Mouse (Mus musculus) CH12.LX (cell line): Measurements from ENCODE around the gene Vti1a. TPM values are rescaled to one million over a fixed set of nuclear protein-coding genes. Genes with fewer than 3 reads are reported as not detected.

ENCODE experiments used
- DNase-seq: peaks from one replicate; pipeline ENCODE4 v3.0.0-alpha.2; 2013; ENCODE audit errors: extremely low read depth
- H3K27ac ChIP-seq: 2 replicates; pipeline ENCODE4 v1.5.1; 2012; ENCODE audit warnings: low read depth, mild to moderate bottlenecking, control low read depth, moderate library complexity; ENCODE audit not compliant: insufficient read depth
- H3K27me3 ChIP-seq: replicated peaks from 2 replicates; pipeline ENCODE3; 2012; ENCODE audit warnings: inconsistent platforms
- H3K36me3 ChIP-seq, 2 experiments: replicated peaks in 1 of 2; 2 replicates each; pipeline versions ENCODE3 to v1.6.1; 2012; ENCODE audit warnings: inconsistent platforms in 1 of 2, low read length in 1 of 2, mild to moderate bottlenecking in 1 of 2, mixed read lengths in 1 of 2, moderate library complexity in 1 of 2; ENCODE audit not compliant: control insufficient read depth in 1 of 2, insufficient read depth in 1 of 2
- H3K4me1 ChIP-seq, 2 experiments: 2 replicates each; pipeline ENCODE4 v1.6.1; 2012; ENCODE audit warnings: inconsistent platforms in 1 of 2, moderate library complexity in 1 of 2; ENCODE audit not compliant: insufficient read depth in 2 of 2, control insufficient read depth in 1 of 2
- H3K4me2 ChIP-seq: 2 replicates; pipeline ENCODE4 v1.6.1; 2012; ENCODE audit warnings: low read depth, mild to moderate bottlenecking, control low read depth; ENCODE audit not compliant: poor library complexity, insufficient read depth, severe bottlenecking
- H3K4me3 ChIP-seq, 3 experiments: fragments of 150-350 bp in 1 of 3; sonication (generic) in 1 of 3; replicated peaks in 1 of 3; 2 replicates each; pipeline versions ENCODE3 to v1.5.1; 2011 to 2012; ENCODE audit warnings: low read depth in 2 of 3, low read length in 2 of 3, mild to moderate bottlenecking in 2 of 3, moderate library complexity in 2 of 3, control low read depth in 1 of 3, improper control_type of control experiment in 1 of 3, inconsistent platforms in 1 of 3, mixed read lengths in 1 of 3; ENCODE audit not compliant: poor library complexity in 1 of 3
- H3K79me2 ChIP-seq: replicated peaks from 2 replicates; pipeline ENCODE4 v1.6.1; 2012; ENCODE audit warnings: mild to moderate bottlenecking, moderate library complexity; ENCODE audit not compliant: control insufficient read depth, poor library complexity, insufficient read depth, severe bottlenecking; ENCODE audit errors: extremely low read depth
- H3K9ac ChIP-seq: 2 replicates; pipeline ENCODE4 v1.6.1; 2012; ENCODE audit warnings: low read depth, mild to moderate bottlenecking, control low read depth, moderate library complexity; ENCODE audit not compliant: insufficient read depth
- H3K9me3 ChIP-seq: replicated peaks from 2 replicates; pipeline ENCODE3; 2012; ENCODE audit warnings: low read length, inconsistent platforms, mixed read lengths
- BHLHE40 ChIP-seq: IDR thresholded peaks from 2 replicates; pipeline ENCODE4 v1.6.1; 2011; ENCODE audit warnings: mild to moderate bottlenecking, low read depth, low read length, improper control_type of control experiment
- CHD1 ChIP-seq: IDR thresholded peaks from 2 replicates; pipeline ENCODE4 v1.6.1; 2012; ENCODE audit warnings: low read depth, low read length, improper control_type of control experiment, inconsistent platforms
- CTCF ChIP-seq, 2 experiments: IDR thresholded peaks in 1 of 2; conservative IDR thresholded peaks in 1 of 2; 2 replicates each; pipeline ENCODE4 v1.5.1; 2011 to 2012; ENCODE audit warnings: low read depth in 2 of 2, low read length in 2 of 2, improper control_type of control experiment in 1 of 2, inconsistent platforms in 1 of 2, mild to moderate bottlenecking in 1 of 2, moderate library complexity in 1 of 2
- HCFC1 ChIP-seq: IDR thresholded peaks from 2 replicates; pipeline ENCODE4 v1.6.1; 2012; ENCODE audit warnings: low read depth, mild to moderate bottlenecking, inconsistent platforms, low read length, improper control_type of control experiment
- IRF4 ChIP-seq: IDR thresholded peaks from 2 replicates; pipeline ENCODE4 v1.6.1; 2014; ENCODE audit warnings: low read depth, mild to moderate bottlenecking, inconsistent platforms, low read length, improper control_type of control experiment
- JUND ChIP-seq: conservative IDR thresholded peaks from 2 replicates; pipeline ENCODE4 v1.6.1; 2011; ENCODE audit warnings: low read depth, low read length, improper control_type of control experiment
- NELFE ChIP-seq: IDR thresholded peaks from 2 replicates; pipeline ENCODE4 v1.6.1; 2011; ENCODE audit warnings: low read depth, low read length, improper control_type of control experiment
- NRF1 ChIP-seq: IDR thresholded peaks from 2 replicates; pipeline ENCODE4 v1.6.1; 2014; ENCODE audit warnings: low read depth, mild to moderate bottlenecking, inconsistent platforms, low read length, improper control_type of control experiment, moderate library complexity
- POLR2AphosphoS2 ChIP-seq: IDR thresholded peaks from 2 replicates; pipeline ENCODE4 v1.6.1; 2011; ENCODE audit warnings: low read depth, low read length, improper control_type of control experiment
- RAD21 ChIP-seq: IDR thresholded peaks from 2 replicates; pipeline ENCODE4 v1.6.1; 2011; ENCODE audit warnings: low read depth, mild to moderate bottlenecking, low read length, improper control_type of control experiment, moderate library complexity
- RCOR1 ChIP-seq: conservative IDR thresholded peaks from 2 replicates; pipeline ENCODE4 v1.6.1; 2012; ENCODE audit warnings: low read depth, mild to moderate bottlenecking, inconsistent platforms, low read length, improper control_type of control experiment
- SIN3A ChIP-seq: IDR thresholded peaks from 2 replicates; pipeline ENCODE4 v1.6.1; 2012; ENCODE audit warnings: low read length, improper control_type of control experiment, inconsistent platforms
- TBP ChIP-seq: conservative IDR thresholded peaks from 2 replicates; pipeline ENCODE4 v1.6.1; 2011; ENCODE audit warnings: low read depth, low read length, improper control_type of control experiment
- TCF12 ChIP-seq: IDR thresholded peaks from 2 replicates; pipeline ENCODE4 v1.6.1; 2014; ENCODE audit warnings: low read depth, mild to moderate bottlenecking, inconsistent platforms, low read length, improper control_type of control experiment
- UBTF ChIP-seq: IDR thresholded peaks from 2 replicates; pipeline ENCODE4 v1.6.1; 2012; ENCODE audit warnings: low read depth, mild to moderate bottlenecking, inconsistent platforms, low read length, improper control_type of control experiment, moderate library complexity
- USF2 ChIP-seq: conservative IDR thresholded peaks from 2 replicates; pipeline ENCODE4 v1.6.1; 2011; ENCODE audit warnings: low read depth, low read length, improper control_type of control experiment
- ZC3H11A ChIP-seq: IDR thresholded peaks from 2 replicates; pipeline ENCODE4 v1.6.1; 2012; ENCODE audit warnings: low read depth, mild to moderate bottlenecking, inconsistent platforms, low read length, improper control_type of control experiment
- ZKSCAN1 ChIP-seq: IDR thresholded peaks from 2 replicates; pipeline ENCODE4 v1.6.1; 2012; ENCODE audit warnings: low read depth, inconsistent platforms, low read length, improper control_type of control experiment, borderline replicate concordance
- ZMIZ1 ChIP-seq: IDR thresholded peaks from 2 replicates; pipeline ENCODE4 v1.6.1; 2012; ENCODE audit warnings: low read depth, mild to moderate bottlenecking, inconsistent platforms, low read length, improper control_type of control experiment
- ZNF384 ChIP-seq: IDR thresholded peaks from 2 replicates; pipeline ENCODE4 v1.6.1; 2012; ENCODE audit warnings: low read depth, low read length, improper control_type of control experiment, inconsistent platforms
- dilution Hi-C: fragments of 300-500 bp; cut with MboI; formaldehyde crosslinking; loops from 2 replicates; pipeline ENCODE4 v1.14.3; 2020; ENCODE audit warnings: low sequenced_read_pairs; ENCODE audit not compliant: extremely low pct_unique_long_range_greater_than_20kb, extremely low pct_ligation_motif_present
- in situ Hi-C: fragments of 300-500 bp; cut with MboI; formaldehyde crosslinking; loops from 3 replicates; pipeline ENCODE4 v1.14.3; 2019; ENCODE audit warnings: low sequenced_read_pairs, low pct_ligation_motif_present, low pct_unique_long_range_greater_than_20kb, mixed read lengths
- polyA plus RNA-seq: library from polyadenylated mRNA; unstranded; fragments of >175 nt; gene quantifications from 2 replicates; pipeline ENCODE4 v1.2.1, GENCODE M21; 2012; ENCODE audit warnings: low read depth; ENCODE audit not compliant: insufficient read length
- total RNA-seq, 2 experiments: library from RNA; depleted of rRNA; stranded (reverse); fragments of 300-350 nt in 1 of 2; fragments of >200 nt in 1 of 2; gene quantifications; 2 replicates each; pipeline ENCODE4 v1.2.3; 2012 to 2014

Vti1a gene
- total and polyA plus RNA-seq, 3 experiments = 22.3 to 27.6 (median 23.5) TPM

GRCm38 (mm10) chr19:55592876-55593691 is 277.0 kb downstream of the Vti1a start:
- dilution Hi-C loops = no loop called here
- no peaks in the 10 kb centered on the region for H3K9me3 ChIP-seq
- H3K79me2 ChIP-seq = no peaks in the 10 kb centered on the region
- DNase-seq = no peak
- no peaks in the 10 kb centered on the region for H3K4me1 ChIP-seq
- no peak overlapping the region for H3K9ac ChIP-seq
- H3K36me3 ChIP-seq = peaks cover 0 to 15% of the 10 kb centered on the region in 2 experiments
- H3K4me2 ChIP-seq = no peak overlapping the region
- in situ Hi-C loops = no loop called here
- H3K27ac ChIP-seq = no peak overlapping the region
- no peaks in the 10 kb centered on the region for H3K27me3 ChIP-seq
- TF ChIP-seq SIN3A = no peak
- H3K4me3 ChIP-seq = no peak overlapping the region

DNA sequence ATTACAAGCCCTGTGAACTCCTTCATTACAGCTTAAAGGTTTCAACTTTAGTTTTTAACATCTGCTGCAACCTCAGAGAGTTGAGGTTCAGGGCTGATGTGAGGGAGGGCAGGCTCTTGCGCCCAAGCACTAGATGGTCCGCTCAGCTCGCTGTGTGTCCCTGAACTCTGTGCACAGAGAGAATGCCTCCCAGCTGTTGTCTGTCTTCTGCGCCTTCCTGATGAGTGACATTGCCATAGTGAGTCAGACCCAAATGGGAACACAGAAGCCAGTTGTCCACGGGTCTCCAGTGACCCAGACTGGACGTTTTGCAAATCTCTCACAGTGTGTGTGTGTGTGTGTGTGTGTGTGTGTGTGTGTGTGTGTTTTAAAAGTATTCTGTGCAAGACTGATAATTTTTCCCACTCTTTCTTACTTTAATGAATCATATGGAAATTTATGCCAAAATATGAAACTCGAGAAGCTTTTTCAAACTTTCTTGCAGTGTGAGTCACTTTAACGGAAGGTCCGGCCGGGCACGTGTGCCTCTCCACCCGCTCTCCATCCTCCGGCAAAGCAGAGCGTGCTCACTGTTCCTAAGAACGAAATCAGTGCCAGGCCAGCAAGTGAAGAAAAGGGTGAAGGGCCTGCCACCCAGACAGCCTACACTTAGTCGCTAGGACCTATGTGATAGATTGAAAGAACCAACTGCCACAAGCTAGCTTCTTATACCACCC is 277.8 kb downstream of the Vti1a start:
- TF ChIP-seq RCOR1 = no peak
- TF ChIP-seq JUND = no peak
- TF ChIP-seq USF2 = no peak
- TF ChIP-seq RAD21 = no peak
- TF ChIP-seq SIN3A = no peak
- TF ChIP-seq TCF12 = no peak
- no peak for TF ChIP-seq NELFE
- no peak for TF ChIP-seq UBTF
- no peak for TF ChIP-seq POLR2AphosphoS2
- TF ChIP-seq ZKSCAN1 = no peak
- TF ChIP-seq ZMIZ1 = no peak
- TF ChIP-seq HCFC1 = no peak
- TF ChIP-seq BHLHE40 = no peak
- no peak for TF ChIP-seq TBP
- no peak for TF ChIP-seq IRF4
- TF ChIP-seq CHD1 = no peak
- no peak for TF ChIP-seq ZC3H11A
- TF ChIP-seq ZNF384 = no peak
- no peak for TF ChIP-seq NRF1
- TF ChIP-seq CTCF (conservative IDR thresholded peaks at IDR 0.05 in 1 of 2, IDR thresholded peaks at IDR 0.05 in 1 of 2; ENCODE audit: low read depth in 2 of 2, low read length in 2 of 2) = no peak
- Histone ChIP-seq H3K79me2 (no peaks in the 10 kb centered on the region), H3K4me2 (no peak overlapping the region), H3K4me1 (no peaks in the 10 kb centered on the region), H3K9ac (no peak overlapping the region), H3K27ac (no peak overlapping the region), H3K4me3 (no peak overlapping the region), H3K36me3 (peaks cover 0 to 10% of the 10 kb centered on the region in 2 experiments), H3K9me3 (no peaks in the 10 kb centered on the region), H3K27me3 (no peaks in the 10 kb centered on the region)
- in situ Hi-C loops = no loop called here
- dilution Hi-C loops = no loop called here
- DNase-seq = no peak
